Mouse (Mus musculus): ENCODE results near the gene Hrg. TPM values are rescaled to one million over a fixed set of nuclear protein-coding genes. Genes with fewer than 3 reads are reported as not detected.
"Not testable (repeated sequence)": the region's sequence is repeated elsewhere in the genome, so short reads cannot be mapped to it uniquely, and the experiment has no call there.

The Hrg gene
- not detected for total RNA-seq (2021)

GRCm38 (mm10) chr16:22950840-22951395 lies at the start of gene Hrg:
Hrg (plus strand) TSS chr16:22951072.
- intact Hi-C loops (cut with DNase I): no loop called here
- no peak for DNase-seq

- intact Hi-C loops (cut with DNase I): no loop called here
- no peak for DNase-seq
Observed at GRCm38 (mm10) chr16:22901326-22901725, 49.5 kb upstream of the Hrg start.

- no peak for DNase-seq
Observed at GRCm38 (mm10) chr16:22909290-22909689, 41.6 kb upstream of the Hrg start.

GRCm38 (mm10) chr16:22911986-22912385 lies 38.9 kb upstream of the Hrg start:
- peak; percentile 14 to 22 for DNase-seq
- intact Hi-C loops (cut with DNase I): no loop called here

More at GRCm38 (mm10) chr16:22909290-22909689, 41.6 kb upstream of the Hrg start:
- intact Hi-C loops (cut with DNase I): no loop called here

GRCm38 (mm10) chr16:22912886-22913285 lies 38.0 kb upstream of the Hrg start:
- intact Hi-C loops (cut with DNase I): no loop called here

GRCm38 (mm10) chr16:22914276-22914675 lies 36.6 kb upstream of the Hrg start:
- DNase-seq: no peak
- intact Hi-C loops (cut with DNase I): no loop called here

More at GRCm38 (mm10) chr16:22912886-22913285, 38.0 kb upstream of the Hrg start:
- DNase-seq: no peak

- intact Hi-C loops (cut with DNase I): no loop called here
- no peak for DNase-seq
Observed at GRCm38 (mm10) chr16:22918034-22918433, 32.8 kb upstream of the Hrg start, which contains the start of gene Fetub. Fetub (plus strand) TSS chr16:22918334.

- intact Hi-C loops (cut with DNase I): no loop called here
- DNase-seq: no peak
Observed at GRCm38 (mm10) chr16:22918664-22919312, 32.1 kb upstream of the Hrg start.

- intact Hi-C loops (cut with DNase I): no loop called here
- DNase-seq: peak; percentile 8 to 23
Observed at GRCm38 (mm10) chr16:22919971-22920854, 30.7 kb upstream of the Hrg start.

- intact Hi-C loops (cut with DNase I): no loop called here
Observed at GRCm38 (mm10) chr16:22921761-22922160, 29.1 kb upstream of the Hrg start.

GRCm38 (mm10) chr16:22922433-22922832 lies 28.4 kb upstream of the Hrg start:
- intact Hi-C loops (cut with DNase I): no loop called here
- DNase-seq: no peak

More at GRCm38 (mm10) chr16:22921761-22922160, 29.1 kb upstream of the Hrg start:
- DNase-seq: no peak

GRCm38 (mm10) chr16:22929575-22929974 lies 21.3 kb upstream of the Hrg start:
- no peak for DNase-seq
- intact Hi-C loops (cut with DNase I): no loop called here

- intact Hi-C loops (cut with DNase I): no loop called here
- no peak for DNase-seq
Observed at GRCm38 (mm10) chr16:22931431-22932200, 19.3 kb upstream of the Hrg start.

GRCm38 (mm10) chr16:22937631-22938030 lies 13.2 kb upstream of the Hrg start:
- intact Hi-C loops (cut with DNase I): no loop called here
- no peak for DNase-seq

- intact Hi-C loops (cut with DNase I): no loop called here
- no peak for DNase-seq
Observed at GRCm38 (mm10) chr16:22938541-22938940, 12.3 kb upstream of the Hrg start.

GRCm38 (mm10) chr16:22939120-22939695 lies 11.7 kb upstream of the Hrg start:
- no peak for DNase-seq
- intact Hi-C loops (cut with DNase I): no loop called here

GRCm38 (mm10) chr16:22941825-22942476 lies 8.9 kb upstream of the Hrg start:
- DNase-seq; intact Hi-C loops (cut with DNase I): not testable (repeated sequence)

- intact Hi-C loops (cut with DNase I): no loop called here
- DNase-seq: no peak
Observed at GRCm38 (mm10) chr16:22947371-22947770, 3.5 kb upstream of the Hrg start.

GRCm38 (mm10) chr16:22953069-22953468 lies 2.2 kb downstream of the Hrg start:
- intact Hi-C loops (cut with DNase I): loop anchor here (2.0 kb wide), 1 partner anchor 76 kb away; no protein-coding TSS in a partner anchor
- DNase-seq: peak in 1 of 2 experiments; percentile 17
